Mouse (Mus musculus): ENCODE results near the gene Epdr1.

Gene Epdr1

GRCm38 (mm10) chr13:19619216-19619927 lies at the start of gene Epdr1:
Gene Epdr1, minus strand, starts transcription at chr13:19619927.
- peak; percentile 59 for DNase-seq (ENCODE audit: low spot score)

- DNase-seq (ENCODE audit: low spot score) = no peak
These were observed 48.8 kb upstream of the Epdr1 start for GRCm38 (mm10) chr13:19668355-19669140.

GRCm38 (mm10) chr13:19652405-19652804 lies 32.7 kb upstream of the Epdr1 start:
- no peak for DNase-seq (ENCODE audit: low spot score)

GRCm38 (mm10) chr13:19649824-19650223 lies 30.1 kb upstream of the Epdr1 start:
- DNase-seq (ENCODE audit: low spot score) = no peak

GRCm38 (mm10) chr13:19644225-19644624 lies 24.5 kb upstream of the Epdr1 start:
- DNase-seq (ENCODE audit: low spot score) = no peak

GRCm38 (mm10) chr13:19643519-19643918 lies 23.8 kb upstream of the Epdr1 start:
- DNase-seq (ENCODE audit: low spot score) = no peak

- DNase-seq (ENCODE audit: low spot score) = no peak
These were observed 20.6 kb upstream of the Epdr1 start for GRCm38 (mm10) chr13:19640203-19640851.

GRCm38 (mm10) chr13:19636131-19636530 lies 16.4 kb upstream of the Epdr1 start:
- no peak for DNase-seq (ENCODE audit: low spot score)

- no peak for DNase-seq (ENCODE audit: low spot score)
These were observed 11.3 kb upstream of the Epdr1 start for GRCm38 (mm10) chr13:19630768-19631709.

GRCm38 (mm10) chr13:19626473-19626872 lies 6.7 kb upstream of the Epdr1 start:
- no peak for DNase-seq (ENCODE audit: low spot score)

GRCm38 (mm10) chr13:19624632-19625320 lies 5.0 kb upstream of the Epdr1 start:
- DNase-seq (ENCODE audit: low spot score) = no peak

- DNase-seq (ENCODE audit: low spot score) = no peak
These were observed 3.6 kb upstream of the Epdr1 start for GRCm38 (mm10) chr13:19623228-19623905.

- DNase-seq (ENCODE audit: low spot score) = no peak
These were observed 3.0 kb upstream of the Epdr1 start, which contains the start of gene Sfrp4 for GRCm38 (mm10) chr13:19622573-19623227. Gene Sfrp4, plus strand, starts transcription at chr13:19623104.

- DNase-seq (ENCODE audit: low spot score) = no peak
These were observed 899 bp downstream of the Epdr1 start for GRCm38 (mm10) chr13:19618841-19619215.

- no peak for DNase-seq (ENCODE audit: low spot score)
These were observed 1.6 kb downstream of the Epdr1 start for GRCm38 (mm10) chr13:19618081-19618480.

- DNase-seq (ENCODE audit: low spot score) = no peak
These were observed 5.4 kb downstream of the Epdr1 start for GRCm38 (mm10) chr13:19614311-19614710.

GRCm38 (mm10) chr13:19613426-19613825 lies 6.3 kb downstream of the Epdr1 start:
- DNase-seq (ENCODE audit: low spot score) = no peak

- DNase-seq (ENCODE audit: low spot score) = no peak
These were observed 6.8 kb downstream of the Epdr1 start for GRCm38 (mm10) chr13:19612963-19613362.

GRCm38 (mm10) chr13:19612348-19612747 lies 7.4 kb downstream of the Epdr1 start:
- DNase-seq (ENCODE audit: low spot score) = no peak

- no peak for DNase-seq (ENCODE audit: low spot score)
These were observed 11.6 kb downstream of the Epdr1 start for GRCm38 (mm10) chr13:19608120-19608519.

Data from spleen, adult 12 weeks (tissue).